In the genomic region with DNA sequence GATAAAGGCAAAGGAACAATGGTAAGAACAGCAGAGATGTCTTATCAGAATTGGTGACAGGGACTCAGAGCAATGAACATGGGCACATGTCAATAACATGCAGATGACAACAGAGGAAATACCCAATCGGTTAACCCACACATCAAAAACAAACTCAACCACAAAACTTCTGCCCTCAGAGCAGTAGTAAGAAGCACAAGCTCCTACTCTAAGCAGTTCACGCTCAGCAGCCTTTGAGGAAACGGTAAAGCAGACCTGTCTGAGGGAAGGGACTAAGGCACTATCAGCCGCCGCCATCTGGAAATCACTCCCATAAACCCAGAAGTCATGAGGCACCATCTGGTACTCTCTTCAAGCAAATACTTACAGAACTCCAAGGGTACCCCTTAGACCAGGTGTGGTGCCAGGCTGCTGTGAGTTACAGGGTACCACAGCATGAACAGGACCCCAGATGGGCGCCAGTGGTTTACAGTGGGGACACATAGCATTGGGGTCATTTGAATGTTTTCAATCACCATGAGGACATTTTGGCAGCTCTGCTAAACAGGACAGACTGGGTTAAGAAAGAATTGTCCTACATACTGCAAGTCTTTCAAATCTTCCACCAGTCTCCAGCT, we compare ENCODE assay signal across 29 mouse cellular contexts.
A peak's percentile ranks its signal among the peaks of the same experiment; 100 is the strongest.
DNase-seq lines count a peak whose midpoint lies in the region; ATAC-seq and TF ChIP-seq lines count a peak whose summit lies in the region.
"Had no signal": no experiment of that assay in that cellular context is flagged by ENCODE, and none has a peak within 500 bp of the region (broad histone marks: within the 10 kb centered on the region; RNA-seq: fewer than 3 reads in every experiment).

No protein-coding gene starts in this region.

- H3K36me3 ChIP-seq in thymus, adult 2 months (ENCODE audit: control insufficient read depth, insufficient read depth, low read length) = no peaks in the 10 kb centered on the region
- no peaks in the 10 kb centered on the region for H3K36me3 ChIP-seq in forebrain, embryonic 16.5 days (ENCODE audit: control insufficient read depth, insufficient read depth)
- H3K36me3 ChIP-seq: embryonic facial prominence, embryonic 15.5 days; forebrain, embryonic 15.5 days; heart, embryonic 13.5 days; hindbrain, embryonic 12.5 days; liver, embryonic 15.5 days; lung, embryonic 15.5 days; midbrain, embryonic 10.5 days; neural tube, embryonic 15.5 days; stomach, embryonic 15.5 days had no signal

- no peak for TF ChIP-seq POLR2A in thymus, adult 2 months (IDR thresholded peaks at IDR 0.05; ENCODE audit: control insufficient read depth, extremely low read depth, insufficient read depth, low read length, poor library complexity)

- H3K4me1 ChIP-seq in thymus, adult 2 months (replicated peaks; ENCODE audit: control insufficient read depth, insufficient read depth, low read length) = peaks cover 3% of the 10 kb centered on the region; the same call in 1 of the 2 replicates
- H3K4me1 ChIP-seq in forebrain, embryonic 16.5 days (replicated peaks; ENCODE audit: control insufficient read depth, insufficient read depth, low read length) = no peaks in the 10 kb centered on the region
- H3K4me1 ChIP-seq: embryonic facial prominence, embryonic 15.5 days; forebrain, embryonic 15.5 days; hindbrain, embryonic 12.5 days; liver, embryonic 15.5 days; midbrain, embryonic 10.5 days; neural tube, embryonic 15.5 days; stomach, embryonic 15.5 days had no signal

- peak; percentile 95 for ATAC-seq in activated CD4-positive, CD25-positive, alpha-beta regulatory T cell, adult 4 months
- ATAC-seq in forebrain, embryonic 16.5 days = no peak
- ATAC-seq: forebrain, embryonic 15.5 days; intestine, postnatal 0 days; Patski had no signal

- no peaks in the 10 kb centered on the region for H3K9me3 ChIP-seq in forebrain, embryonic 16.5 days (ENCODE audit: control insufficient read depth, low read length)
- H3K9me3 ChIP-seq: embryonic facial prominence, embryonic 15.5 days; forebrain, embryonic 15.5 days; heart, embryonic 13.5 days; hindbrain, embryonic 12.5 days; liver, embryonic 15.5 days; lung, embryonic 15.5 days; midbrain, embryonic 10.5 days; neural tube, embryonic 15.5 days; stomach, embryonic 15.5 days had no signal

- no peak overlapping the region for H3K4me2 ChIP-seq in forebrain, embryonic 16.5 days (ENCODE audit: low read length)
- H3K4me2 ChIP-seq: embryonic facial prominence, embryonic 15.5 days; forebrain, embryonic 15.5 days; heart, embryonic 13.5 days; hindbrain, embryonic 12.5 days; liver, embryonic 15.5 days; lung, embryonic 15.5 days; neural tube, embryonic 15.5 days; stomach, embryonic 15.5 days had no signal

- WGBS in thymus, adult 2 months = 28% methylated on average over 6 of the region's 6 CpGs
- WGBS in forebrain, embryonic 16.5 days = 77% methylated on average over 6 of the region's 6 CpGs

- no peaks in the 10 kb centered on the region for H3K27me3 ChIP-seq in thymus, adult 2 months (ENCODE audit: control insufficient read depth, insufficient read depth, low read length)
- H3K27me3 ChIP-seq in forebrain, embryonic 16.5 days (replicated peaks; ENCODE audit: control insufficient read depth, insufficient read depth, low read length) = no peaks in the 10 kb centered on the region
- H3K27me3 ChIP-seq: embryonic facial prominence, embryonic 15.5 days; forebrain, embryonic 15.5 days; heart, embryonic 13.5 days; hindbrain, embryonic 12.5 days; liver, embryonic 15.5 days; lung, embryonic 15.5 days; neural tube, embryonic 15.5 days; Patski; stomach, embryonic 15.5 days had no signal

- no peak overlapping the region for H3K4me3 ChIP-seq in thymus, adult 2 months (ENCODE audit: control insufficient read depth, insufficient read depth, low read length)
- no peak overlapping the region for H3K4me3 ChIP-seq in forebrain, embryonic 16.5 days (replicated peaks; ENCODE audit: low read length)
- H3K4me3 ChIP-seq: embryonic facial prominence, embryonic 15.5 days; forebrain, embryonic 15.5 days; heart, embryonic 13.5 days; hindbrain, embryonic 12.5 days; layer of hippocampus, adult 2 months; liver, embryonic 15.5 days; lung, embryonic 15.5 days; midbrain, embryonic 10.5 days; neural tube, embryonic 15.5 days; stomach, embryonic 15.5 days had no signal

- peak; percentile 21 for DNase-seq in lung, postnatal 25 days (ENCODE audit: low spot score)
- no peak for DNase-seq in lung, postnatal 36 days
- DNase-seq in thymus, adult 2 months = peak; percentile 33
- DNase-seq in testis, postnatal 10 days (ENCODE audit: low spot score) = no peak
- no peak for DNase-seq in spleen, postnatal 10 days (ENCODE audit: low spot score in 2 of 2)
- no peak for DNase-seq in cerebellum, postnatal 14 days
- DNase-seq: adrenal gland, postnatal 14 days; cerebellum, adult 8-10 months; gastrocnemius, postnatal 14 days; heart, adult 18-20 months; kidney, postnatal 25 days; liver; right cerebral cortex, adult 18-20 months; right cerebral cortex, postnatal 4 days had no signal

- TF ChIP-seq CTCF in thymus, adult 2 months (IDR thresholded peaks at IDR 0.05; ENCODE audit: borderline replicate concordance, control insufficient read depth, extremely low read depth, insufficient read depth, low read length, poor library complexity) = no peak

- H3K27ac ChIP-seq in thymus, adult 2 months (ENCODE audit: control insufficient read depth, insufficient read depth, low read length) = no peak overlapping the region
- no peak overlapping the region for H3K27ac ChIP-seq in forebrain, embryonic 16.5 days (ENCODE audit: low read length)
- H3K27ac ChIP-seq: embryonic facial prominence, embryonic 15.5 days; forebrain, embryonic 15.5 days; heart, embryonic 13.5 days; hindbrain, embryonic 12.5 days; layer of hippocampus, adult 2 months; liver, embryonic 15.5 days; lung, embryonic 15.5 days; macrophage; midbrain, embryonic 10.5 days; neural tube, embryonic 15.5 days; stomach, embryonic 15.5 days had no signal

- no peak overlapping the region for H3K9ac ChIP-seq in forebrain, embryonic 16.5 days (replicated peaks; ENCODE audit: low read depth, low read length)
- H3K9ac ChIP-seq: embryonic facial prominence, embryonic 15.5 days; forebrain, embryonic 15.5 days; heart, embryonic 13.5 days; hindbrain, embryonic 12.5 days; liver, embryonic 15.5 days; lung, embryonic 15.5 days; neural tube, embryonic 15.5 days; stomach, embryonic 15.5 days had no signal

Comparison
In these comparisons a context has a peak if more than half of its experiments do, and no peak if none do; other contexts are left out.
1. DNase-seq: peak in lung, postnatal 25 days (single experiment) and thymus, adult 2 months (single experiment); none in lung, postnatal 36 days (single experiment), testis, postnatal 10 days (single experiment), spleen, postnatal 10 days (0 of 2) and cerebellum, postnatal 14 days (0 of 2).